Mouse (Mus musculus): ENCODE results near the gene Sf3a1. TPM values are rescaled to one million over a fixed set of nuclear protein-coding genes. Genes with fewer than 3 reads are reported as not detected.
"Not testable (repeated sequence)": the region's sequence is repeated elsewhere in the genome, so short reads cannot be mapped to it uniquely, and the experiment has no call there.

Sf3a1 gene
- 92.1 and 95.3 TPM in 2 replicates for polyA plus RNA-seq (2016; fragmentation: Nextera tagmentation; extraction: Ambion mirVana)

DNA sequence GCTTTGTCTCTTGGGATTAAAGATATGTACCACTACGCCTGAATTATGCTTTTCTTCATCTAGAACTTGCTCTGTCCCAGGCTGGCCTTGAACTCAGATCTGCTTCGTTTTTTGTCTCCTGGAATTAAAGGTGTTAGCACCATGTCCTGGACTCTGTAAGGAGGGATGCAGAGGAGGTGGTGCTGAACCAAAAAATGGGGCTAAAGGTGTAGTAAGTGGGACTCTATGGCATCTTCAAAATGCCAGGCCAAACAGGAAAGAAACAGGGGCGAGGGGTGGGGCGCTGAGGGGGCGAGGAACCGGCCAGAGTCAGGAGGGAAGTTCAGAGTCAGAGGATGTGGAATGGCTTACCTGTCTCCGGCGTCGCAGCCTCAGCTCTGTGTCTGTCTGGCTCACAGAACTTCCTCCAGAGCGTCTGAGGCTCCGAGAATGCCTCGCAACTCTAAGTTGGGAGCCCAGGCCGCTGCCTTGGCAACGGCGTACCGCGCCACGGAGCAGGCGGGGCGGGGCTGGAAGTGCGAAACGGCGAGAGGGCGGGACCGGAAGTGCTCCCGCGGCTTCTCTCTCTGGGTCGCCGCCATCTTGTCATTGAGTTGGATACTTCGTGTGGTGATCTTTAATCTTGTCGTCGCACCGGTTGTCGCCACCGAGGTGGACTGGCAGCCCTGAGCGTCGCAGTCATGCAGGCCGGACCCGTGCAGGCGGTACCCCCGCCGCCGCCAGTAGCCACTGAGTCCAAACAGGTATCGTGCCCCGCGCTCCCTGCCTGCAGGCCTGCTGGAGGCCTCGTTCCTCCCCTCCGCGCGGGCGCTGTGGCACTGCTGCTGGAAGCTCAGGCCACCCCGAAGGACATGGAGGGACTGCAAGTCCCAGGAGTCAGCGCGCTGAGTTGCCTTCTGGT is at the start of gene Sf3a1, which contains the start of gene Ccdc157:
Sf3a1 (plus strand) TSS at position 543 of the 901 bp plus-strand sequence.
Ccdc157 (minus strand) TSS at position 486 of the 901 bp plus-strand sequence.
- Histone ChIP-seq H3K4me3 (peak within 1 kb of the TSS; percentile 69), H3K4me1 (replicated peaks) (peaks cover 47% of the 10 kb centered on the region), H3K27me3 (ENCODE audit: insufficient read depth, poor library complexity, severe bottlenecking) (no peaks in the 10 kb centered on the region), H3K9me3 (no peaks in the 10 kb centered on the region), H3K27ac (peak within 1 kb of the TSS; percentile 96), H3K36me3 (peaks cover 40% of the 10 kb centered on the region)
- WGBS, result 1% methylated on average over 54 of the region's 54 CpGs
- DNase-seq (ENCODE audit: low spot score), result peak; percentile 94

- peaks cover 4% of the 10 kb centered on the region; the same call in 1 of the 2 replicates for H3K36me3 ChIP-seq
- H3K27ac ChIP-seq, result no peak overlapping the region
- DNase-seq (ENCODE audit: low spot score), result no peak
- peaks cover 10% of the 10 kb centered on the region for H3K27me3 ChIP-seq (ENCODE audit: insufficient read depth, poor library complexity, severe bottlenecking)
- peaks cover 6% of the 10 kb centered on the region; the same call in 1 of the 2 replicates for H3K4me1 ChIP-seq (replicated peaks)
- H3K9me3 ChIP-seq, result no peaks in the 10 kb centered on the region
- 88% methylated on average over 4 of the region's 4 CpGs for WGBS
- H3K4me3 ChIP-seq, result no peak overlapping the region
Observed at GRCm38 (mm10) chr11:4112033-4112432, 48.1 kb upstream of the Sf3a1 start.

- peaks cover 19% of the 10 kb centered on the region for H3K27me3 ChIP-seq (ENCODE audit: insufficient read depth, poor library complexity, severe bottlenecking)
Observed at GRCm38 (mm10) chr11:4112861-4113260, 47.3 kb upstream of the Sf3a1 start.

DNA sequence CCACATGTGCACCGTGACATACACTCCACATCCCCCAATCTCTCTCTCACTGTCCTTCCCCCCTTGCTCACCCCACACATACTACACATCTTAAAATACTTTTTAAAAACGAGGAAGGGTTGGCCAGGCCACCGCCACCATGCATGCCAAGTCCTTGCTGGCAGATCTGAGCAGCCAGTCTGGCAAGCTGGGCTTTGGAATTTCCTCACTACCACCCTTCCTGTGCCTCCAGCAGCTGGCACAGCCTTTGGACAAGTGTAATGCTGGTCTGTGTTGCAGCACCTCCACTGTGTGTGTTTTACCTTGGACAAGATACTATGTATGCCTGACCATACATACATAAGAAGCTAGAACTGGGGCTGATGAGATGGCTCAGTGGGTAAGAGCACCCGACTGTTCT is 46.7 kb upstream of the Sf3a1 start:
- Histone ChIP-seq H3K4me1 (replicated peaks) (peaks cover 20% of the 10 kb centered on the region), H3K4me3 (no peak overlapping the region), H3K27me3 (ENCODE audit: insufficient read depth, poor library complexity, severe bottlenecking) (peaks cover 25% of the 10 kb centered on the region), H3K27ac (no peak overlapping the region), H3K36me3 (no peaks in the 10 kb centered on the region), H3K9me3 (no peaks in the 10 kb centered on the region)
- 86% methylated on average over 4 of the region's 4 CpGs for WGBS
- no peak for DNase-seq (ENCODE audit: low spot score)

More at GRCm38 (mm10) chr11:4112861-4113260, 47.3 kb upstream of the Sf3a1 start:
- 80% methylated on average over 6 of the region's 6 CpGs for WGBS
- DNase-seq (ENCODE audit: low spot score), result no peak
- Histone ChIP-seq H3K36me3 (no peaks in the 10 kb centered on the region), H3K4me3 (no peak overlapping the region), H3K9me3 (no peaks in the 10 kb centered on the region), H3K27ac (no peak overlapping the region), H3K4me1 (replicated peaks) (peaks cover 13% of the 10 kb centered on the region)

GRCm38 (mm10) chr11:4113970-4114369 is 46.2 kb upstream of the Sf3a1 start:
- H3K9me3 ChIP-seq, result no peaks in the 10 kb centered on the region
- 85% methylated on average over 6 of the region's 6 CpGs for WGBS
- no peak overlapping the region for H3K4me3 ChIP-seq
- no peak for DNase-seq (ENCODE audit: low spot score)
- H3K4me1 ChIP-seq (replicated peaks), result peaks cover 24% of the 10 kb centered on the region
- no peaks in the 10 kb centered on the region for H3K36me3 ChIP-seq
- peaks cover 28% of the 10 kb centered on the region for H3K27me3 ChIP-seq (ENCODE audit: insufficient read depth, poor library complexity, severe bottlenecking)
- no peak overlapping the region for H3K27ac ChIP-seq

GRCm38 (mm10) chr11:4114541-4114940 is 45.6 kb upstream of the Sf3a1 start:
- Histone ChIP-seq H3K27me3 (ENCODE audit: insufficient read depth, poor library complexity, severe bottlenecking) (peaks cover 34% of the 10 kb centered on the region), H3K4me1 (replicated peaks) (peaks cover 25% of the 10 kb centered on the region)
- DNase-seq (ENCODE audit: low spot score); H3K4me3 ChIP-seq; H3K36me3 ChIP-seq; H3K27ac ChIP-seq; H3K9me3 ChIP-seq: not testable (repeated sequence)
- WGBS, result 82% methylated on average over 6 of the region's 6 CpGs

DNA sequence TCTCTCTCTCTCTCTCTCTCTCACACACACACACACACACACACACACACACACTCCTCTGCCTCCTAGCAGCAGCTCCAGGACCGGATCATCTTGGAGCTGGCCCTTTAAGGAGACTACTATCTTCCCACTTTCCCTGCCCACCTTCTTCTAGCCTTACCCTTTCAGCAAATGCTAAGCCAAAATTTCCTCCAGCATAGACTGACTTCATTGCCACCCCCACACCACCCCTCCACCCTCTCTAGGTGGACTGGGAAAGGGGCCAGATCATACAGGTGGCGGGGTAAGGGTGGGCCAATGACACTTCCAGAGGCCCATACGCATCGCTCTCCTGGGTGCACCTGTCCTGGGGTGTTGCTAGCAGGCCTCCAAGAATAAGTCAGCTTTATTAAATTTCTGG is 44.7 kb upstream of the Sf3a1 start:
- H3K4me3 ChIP-seq, result no peak overlapping the region
- 89% methylated on average over 4 of the region's 4 CpGs for WGBS

DNA sequence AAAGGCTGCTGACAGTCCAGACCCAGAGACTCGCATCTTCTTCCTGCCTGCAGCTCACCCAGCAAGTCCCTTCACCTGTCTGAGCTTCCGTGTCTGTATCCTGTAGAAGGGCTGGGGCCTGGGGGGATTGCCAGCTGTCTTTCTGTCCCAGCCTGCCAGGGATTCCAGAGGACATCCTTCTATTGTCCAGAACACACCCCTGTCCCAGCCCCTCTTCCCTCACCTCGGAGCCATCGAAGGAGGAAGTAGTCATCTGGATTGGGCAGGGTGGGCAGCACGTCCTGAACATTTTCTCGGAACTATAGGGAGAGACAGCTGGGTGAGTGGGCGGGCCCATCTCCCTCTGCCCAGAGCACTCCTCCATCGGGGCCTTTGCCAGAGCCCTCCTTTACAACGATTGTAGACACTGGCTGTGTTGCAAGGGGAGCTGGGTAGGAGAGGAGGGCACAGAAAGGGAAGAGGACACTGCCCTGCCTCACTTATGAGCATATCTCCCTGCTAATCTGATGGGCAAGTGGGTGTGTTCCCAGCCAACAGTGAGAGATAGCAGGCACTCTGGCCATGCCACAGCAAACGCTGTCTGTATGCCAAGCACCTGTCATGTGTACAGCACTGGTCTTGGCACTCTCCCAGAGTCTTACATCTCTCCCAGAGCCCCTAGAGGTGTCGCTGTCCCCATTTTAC is 43.5 kb upstream of the Sf3a1 start:
- 63% methylated on average over 11 of the region's 11 CpGs for WGBS
- Histone ChIP-seq H3K27ac (no peak overlapping the region), H3K27me3 (ENCODE audit: insufficient read depth, poor library complexity, severe bottlenecking) (peaks cover 49% of the 10 kb centered on the region), H3K4me1 (replicated peaks) (peaks cover 25% of the 10 kb centered on the region), H3K4me3 (no peak overlapping the region), H3K9me3 (no peaks in the 10 kb centered on the region), H3K36me3 (no peaks in the 10 kb centered on the region)
- DNase-seq (ENCODE audit: low spot score), result no peak

More for the DNA sequence above, 44.7 kb upstream of the Sf3a1 start:
- no peaks in the 10 kb centered on the region for H3K9me3 ChIP-seq
- H3K36me3 ChIP-seq, result no peaks in the 10 kb centered on the region
- no peak for DNase-seq (ENCODE audit: low spot score)
- peaks cover 42% of the 10 kb centered on the region for H3K27me3 ChIP-seq (ENCODE audit: insufficient read depth, poor library complexity, severe bottlenecking)
- H3K27ac ChIP-seq, result no peak overlapping the region
- H3K4me1 ChIP-seq (replicated peaks), result peaks cover 25% of the 10 kb centered on the region

DNA sequence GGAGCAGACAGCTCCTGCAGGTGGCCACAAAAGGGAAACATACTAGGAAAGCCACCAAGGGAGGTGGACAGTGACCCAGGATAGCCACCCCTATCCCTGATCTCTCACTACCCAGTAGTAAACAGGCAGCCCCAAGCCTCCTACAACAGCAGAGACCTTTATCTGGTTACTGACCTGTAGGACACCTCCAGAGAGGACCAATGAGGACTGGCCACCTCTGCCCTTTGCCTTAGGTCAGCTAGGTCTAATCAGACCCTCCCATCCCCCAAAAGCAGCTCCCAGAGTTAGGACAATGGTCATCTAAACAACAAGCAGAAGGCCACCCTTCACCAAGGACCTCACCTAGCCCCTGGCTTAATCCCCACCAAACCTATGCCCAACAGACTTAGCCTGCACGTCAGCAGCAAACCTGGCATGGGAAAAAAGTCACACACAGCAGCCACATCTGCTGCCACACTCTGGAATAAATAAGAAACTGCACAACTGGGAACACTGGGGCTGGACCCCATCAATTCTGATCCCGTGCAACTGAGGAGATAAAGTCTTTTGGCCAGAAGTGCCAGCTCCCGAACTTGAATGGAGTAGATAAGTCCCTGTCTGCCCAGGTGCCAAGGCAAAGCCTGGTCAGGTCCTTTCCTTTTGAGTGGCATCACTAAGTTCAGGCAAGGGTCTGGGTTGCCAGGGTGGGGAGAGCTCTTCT is 42.6 kb upstream of the Sf3a1 start:
- no peaks in the 10 kb centered on the region for H3K36me3 ChIP-seq
- peaks cover 49% of the 10 kb centered on the region for H3K27me3 ChIP-seq (ENCODE audit: insufficient read depth, poor library complexity, severe bottlenecking)
- DNase-seq (ENCODE audit: low spot score), result no peak
- H3K4me1 ChIP-seq (replicated peaks), result peaks cover 25% of the 10 kb centered on the region
- 46% methylated on average over 3 of the region's 3 CpGs for WGBS
- peak overlapping the region; percentile 74 for H3K4me3 ChIP-seq
- H3K27ac ChIP-seq, result no peak overlapping the region
- no peaks in the 10 kb centered on the region for H3K9me3 ChIP-seq

- H3K36me3 ChIP-seq, result no peaks in the 10 kb centered on the region
- peak overlapping the region; percentile 86 for H3K27ac ChIP-seq
- 4% methylated on average over 41 of the region's 41 CpGs for WGBS
- peak overlapping the region; percentile 74 for H3K4me3 ChIP-seq
- peaks cover 25% of the 10 kb centered on the region for H3K4me1 ChIP-seq (replicated peaks)
- no peaks in the 10 kb centered on the region for H3K9me3 ChIP-seq
- peak; percentile 69 for DNase-seq (ENCODE audit: low spot score)
- peaks cover 49% of the 10 kb centered on the region for H3K27me3 ChIP-seq (ENCODE audit: insufficient read depth, poor library complexity, severe bottlenecking)
Observed at GRCm38 (mm10) chr11:4118081-4118921, 41.8 kb upstream of the Sf3a1 start.

DNA sequence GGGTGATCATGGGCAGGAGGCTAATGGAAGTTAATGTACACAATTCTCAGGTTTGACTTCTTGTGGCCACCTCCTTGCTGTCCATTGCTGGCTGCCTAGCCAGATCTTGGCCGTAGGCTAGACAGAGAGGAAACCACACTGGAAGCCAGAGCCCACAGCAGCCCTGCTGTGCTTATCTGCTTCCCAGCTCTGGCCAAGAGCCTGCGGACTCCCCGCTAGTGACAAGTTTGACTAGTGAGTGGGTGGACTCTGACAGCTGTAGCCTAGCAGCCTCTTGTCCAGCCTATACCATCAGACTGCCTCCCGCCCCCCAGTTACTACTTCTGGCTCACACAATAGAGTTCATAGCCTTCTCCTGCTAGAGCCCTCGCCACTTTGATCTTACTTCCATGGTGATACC is 40.5 kb upstream of the Sf3a1 start:
- whole genome bisulfite sequencing, result 77% methylated on average over 5 of the region's 5 CpGs
- Histone ChIP-seq H3K4me3 (no peak overlapping the region), H3K27ac (no peak overlapping the region), H3K36me3 (no peaks in the 10 kb centered on the region), H3K27me3 (ENCODE audit: insufficient read depth, poor library complexity, severe bottlenecking) (peaks cover 49% of the 10 kb centered on the region), H3K9me3 (no peaks in the 10 kb centered on the region), H3K4me1 (replicated peaks) (peaks cover 25% of the 10 kb centered on the region)
- no peak for DNase-seq (ENCODE audit: low spot score)

DNA sequence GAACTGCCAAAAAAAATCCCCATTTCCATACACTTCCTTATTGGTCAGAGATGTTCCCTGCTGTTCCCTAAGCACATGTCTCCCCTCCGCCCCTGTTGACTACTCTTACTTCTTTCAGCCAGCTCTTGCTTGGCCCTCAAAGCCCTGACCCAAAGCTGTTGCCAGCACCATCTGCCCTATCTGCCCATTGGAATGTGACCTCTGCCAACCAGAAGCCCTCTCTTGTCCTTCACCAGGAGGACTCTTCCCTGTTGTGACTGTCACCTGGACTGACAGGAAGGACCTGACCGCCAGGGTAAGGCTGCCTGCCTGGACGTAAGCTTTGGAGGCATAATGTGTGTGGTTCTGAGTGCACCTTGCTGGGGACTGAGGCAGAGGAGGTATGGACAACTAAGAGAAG is 38.5 kb upstream of the Sf3a1 start:
- Histone ChIP-seq H3K9me3 (peaks cover 16% of the 10 kb centered on the region), H3K4me1 (replicated peaks) (peaks cover 23% of the 10 kb centered on the region), H3K27ac (no peak overlapping the region), H3K36me3 (no peaks in the 10 kb centered on the region), H3K27me3 (ENCODE audit: insufficient read depth, poor library complexity, severe bottlenecking) (peaks cover 42% of the 10 kb centered on the region), H3K4me3 (no peak overlapping the region)
- no peak for DNase-seq (ENCODE audit: low spot score)
- 75% methylated on average over 3 of the region's 3 CpGs for WGBS

Measured in hindbrain, embryonic 10.5 days (tissue).